Mouse (Mus musculus): Measurements from ENCODE around the gene Emg1. TPM values are rescaled to one million over a fixed set of nuclear protein-coding genes. Genes with fewer than 3 reads are reported as not detected.

Gene Emg1
- polyA plus RNA-seq, 1 experiment from 2014 or later = 86.7 TPM

DNA sequence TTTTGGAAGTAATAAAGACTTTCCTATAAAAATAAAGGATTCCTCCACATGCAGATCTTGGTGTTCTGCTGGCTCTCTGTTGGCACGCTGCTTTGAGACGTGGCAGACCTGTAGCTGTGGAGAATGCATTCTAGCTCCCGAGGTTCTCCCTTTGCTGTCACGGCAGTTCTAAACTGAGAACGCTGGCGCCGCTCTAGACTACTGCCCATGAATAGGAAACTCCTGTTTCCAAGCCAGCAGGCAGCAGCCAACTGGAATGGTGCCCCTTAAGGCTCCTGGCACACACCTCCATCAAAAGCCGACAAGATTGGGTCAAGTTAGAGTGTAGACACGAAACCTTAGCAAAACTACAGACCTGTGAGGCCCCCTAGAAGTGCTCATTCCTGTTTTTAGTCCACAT lies 38.4 kb downstream of the Emg1 start:
- H3K27me3 ChIP-seq (replicated peaks; ENCODE audit: insufficient read depth, low read length) = no peaks in the 10 kb centered on the region
- no peaks in the 10 kb centered on the region for H3K36me3 ChIP-seq (ENCODE audit: insufficient read depth, low read length)
- H3K27ac ChIP-seq (ENCODE audit: low read length) = no peak overlapping the region
- no peak overlapping the region for H3K9ac ChIP-seq (replicated peaks; ENCODE audit: low read depth)
- TF ChIP-seq CTCF (IDR thresholded peaks at IDR 0.05) = no peak
- TF ChIP-seq EP300 (IDR thresholded peaks at IDR 0.05) = no peak
- no peak overlapping the region for H3K4me2 ChIP-seq (replicated peaks; ENCODE audit: low read depth, low read length)
- ATAC-seq = no peak
- no peaks in the 10 kb centered on the region for H3K9me3 ChIP-seq (ENCODE audit: low read length)
- H3K4me3 ChIP-seq (ENCODE audit: low read depth, low read length) = no peak overlapping the region
- H3K4me1 ChIP-seq (ENCODE audit: insufficient read depth, low read depth, low read length) = no peaks in the 10 kb centered on the region
- 88% methylated on average over 9 of the region's 9 CpGs for WGBS
- DNase-seq (ENCODE audit: low spot score) = no peak

DNA sequence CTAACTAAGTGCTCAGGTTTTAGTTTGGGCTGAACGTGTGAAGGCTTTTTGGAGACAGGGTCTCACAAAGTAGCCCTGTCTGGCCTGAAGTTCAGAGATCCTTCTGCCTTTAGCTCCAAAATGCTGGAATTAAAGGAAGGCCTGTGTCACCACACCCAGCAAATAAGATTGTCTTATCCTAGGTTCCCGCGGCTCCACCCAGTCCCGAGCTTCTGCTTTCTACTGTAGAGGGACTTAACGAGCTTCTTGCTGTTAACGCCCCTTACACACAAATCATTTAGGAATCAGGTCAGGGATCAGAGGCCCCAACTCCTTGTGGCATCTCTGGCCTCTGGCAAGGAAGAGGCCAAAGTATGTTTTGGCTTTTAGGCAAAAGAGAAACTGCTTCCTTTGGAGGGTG lies 39.9 kb downstream of the Emg1 start:
- Histone ChIP-seq H3K4me2 (replicated peaks; ENCODE audit: low read depth, low read length) (no peak overlapping the region), H3K4me3 (ENCODE audit: low read depth, low read length) (no peak overlapping the region), H3K27ac (ENCODE audit: low read length) (no peak overlapping the region), H3K27me3 (replicated peaks; ENCODE audit: insufficient read depth, low read length) (no peaks in the 10 kb centered on the region), H3K9me3 (ENCODE audit: low read length) (no peaks in the 10 kb centered on the region), H3K4me1 (ENCODE audit: insufficient read depth, low read depth, low read length) (no peaks in the 10 kb centered on the region), H3K9ac (replicated peaks; ENCODE audit: low read depth) (no peak overlapping the region), H3K36me3 (ENCODE audit: insufficient read depth, low read length) (no peaks in the 10 kb centered on the region)
- DNase-seq (ENCODE audit: low spot score) = no peak
- whole genome bisulfite sequencing = 53% methylated on average over 6 of the region's 6 CpGs
- no peak for ATAC-seq
- TF ChIP-seq CTCF (IDR thresholded peaks at IDR 0.05) = no peak
- TF ChIP-seq EP300 (IDR thresholded peaks at IDR 0.05) = no peak

GRCm38 (mm10) chr6:124670281-124670900 lies 41.6 kb downstream of the Emg1 start:
- Histone ChIP-seq H3K27ac (ENCODE audit: low read length) (no peak overlapping the region), H3K9ac (replicated peaks; ENCODE audit: low read depth) (no peak overlapping the region), H3K4me1 (ENCODE audit: insufficient read depth, low read depth, low read length) (no peaks in the 10 kb centered on the region), H3K4me3 (ENCODE audit: low read depth, low read length) (no peak overlapping the region), H3K36me3 (ENCODE audit: insufficient read depth, low read length) (no peaks in the 10 kb centered on the region), H3K4me2 (replicated peaks; ENCODE audit: low read depth, low read length) (no peak overlapping the region), H3K27me3 (replicated peaks; ENCODE audit: insufficient read depth, low read length) (no peaks in the 10 kb centered on the region), H3K9me3 (ENCODE audit: low read length) (no peaks in the 10 kb centered on the region)
- DNase-seq (ENCODE audit: low spot score) (no peak), ATAC-seq (no peak)
- TF ChIP-seq EP300 (IDR thresholded peaks at IDR 0.05) = no peak
- no peak for TF ChIP-seq CTCF (IDR thresholded peaks at IDR 0.05)
- WGBS = 86% methylated on average over 7 of the region's 7 CpGs

GRCm38 (mm10) chr6:124669234-124669859 lies 42.6 kb downstream of the Emg1 start:
- Histone ChIP-seq H3K9ac (replicated peaks; ENCODE audit: low read depth) (no peak overlapping the region), H3K4me2 (replicated peaks; ENCODE audit: low read depth, low read length) (no peak overlapping the region), H3K4me1 (ENCODE audit: insufficient read depth, low read depth, low read length) (no peaks in the 10 kb centered on the region), H3K9me3 (ENCODE audit: low read length) (no peaks in the 10 kb centered on the region), H3K27ac (ENCODE audit: low read length) (no peak overlapping the region), H3K36me3 (ENCODE audit: insufficient read depth, low read length) (no peaks in the 10 kb centered on the region), H3K27me3 (replicated peaks; ENCODE audit: insufficient read depth, low read length) (no peaks in the 10 kb centered on the region), H3K4me3 (ENCODE audit: low read depth, low read length) (no peak overlapping the region)
- ATAC-seq = no peak
- WGBS = 88% methylated on average over 11 of the region's 11 CpGs
- TF ChIP-seq CTCF (IDR thresholded peaks at IDR 0.05) = no peak
- TF ChIP-seq EP300 (IDR thresholded peaks at IDR 0.05) = no peak
- DNase-seq (ENCODE audit: low spot score) = no peak

DNA sequence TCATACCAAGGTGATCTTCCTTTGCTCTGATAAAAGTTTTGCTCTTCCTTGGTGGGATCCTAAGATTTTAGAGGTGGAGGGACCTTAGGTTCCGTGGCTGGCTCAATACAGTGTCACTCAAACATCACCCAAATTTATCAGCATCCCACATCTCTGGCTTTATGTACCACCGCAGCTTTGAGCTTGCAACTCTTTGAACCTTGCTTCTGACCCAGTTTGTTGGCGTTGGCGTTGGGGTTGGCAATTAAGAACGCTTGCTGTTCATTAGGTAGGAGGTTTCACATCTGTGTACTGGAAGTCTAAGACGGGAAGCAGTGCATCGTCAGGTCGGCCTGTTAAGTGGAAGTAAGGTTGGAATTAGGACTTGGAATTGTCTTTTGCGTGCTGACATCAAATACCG lies 47.0 kb downstream of the Emg1 start:
- DNase-seq (ENCODE audit: low spot score) = no peak

GRCm38 (mm10) chr6:124664256-124664655 lies 47.7 kb downstream of the Emg1 start:
- peaks cover 3% of the 10 kb centered on the region; the same call in 1 of the 2 replicates for H3K4me1 ChIP-seq (ENCODE audit: insufficient read depth, low read depth, low read length)
- TF ChIP-seq EP300 (IDR thresholded peaks at IDR 0.05) (no peak), CTCF (IDR thresholded peaks at IDR 0.05) (no peak)
- DNase-seq (ENCODE audit: low spot score) = peak; percentile 14
- H3K4me2 ChIP-seq (replicated peaks; ENCODE audit: low read depth, low read length) = peak overlapping the region; percentile 32
- 73% methylated on average over 7 of the region's 7 CpGs for WGBS
- no peaks in the 10 kb centered on the region for H3K36me3 ChIP-seq (ENCODE audit: insufficient read depth, low read length)
- ATAC-seq = no peak
- H3K27ac ChIP-seq (ENCODE audit: low read length) = no peak overlapping the region
- no peak overlapping the region for H3K9ac ChIP-seq (replicated peaks; ENCODE audit: low read depth)
- H3K4me3 ChIP-seq (ENCODE audit: low read depth, low read length) = no peak overlapping the region
- no peaks in the 10 kb centered on the region for H3K9me3 ChIP-seq (ENCODE audit: low read length)
- H3K27me3 ChIP-seq (replicated peaks; ENCODE audit: insufficient read depth, low read length) = no peaks in the 10 kb centered on the region

More for the DNA sequence above, 47.0 kb downstream of the Emg1 start:
- H3K9ac ChIP-seq (replicated peaks; ENCODE audit: low read depth) = no peak overlapping the region
- H3K36me3 ChIP-seq (ENCODE audit: insufficient read depth, low read length) = no peaks in the 10 kb centered on the region
- no peak overlapping the region for H3K27ac ChIP-seq (ENCODE audit: low read length)
- ATAC-seq = no peak
- H3K4me3 ChIP-seq (ENCODE audit: low read depth, low read length) = no peak overlapping the region
- H3K27me3 ChIP-seq (replicated peaks; ENCODE audit: insufficient read depth, low read length) = no peaks in the 10 kb centered on the region
- peaks cover 3% of the 10 kb centered on the region; the same call in 1 of the 2 replicates for H3K4me1 ChIP-seq (ENCODE audit: insufficient read depth, low read depth, low read length)
- no peak for TF ChIP-seq EP300 (IDR thresholded peaks at IDR 0.05)
- no peak for TF ChIP-seq CTCF (IDR thresholded peaks at IDR 0.05)
- 91% methylated on average over 10 of the region's 10 CpGs for WGBS
- no peaks in the 10 kb centered on the region for H3K9me3 ChIP-seq (ENCODE audit: low read length)
- H3K4me2 ChIP-seq (replicated peaks; ENCODE audit: low read depth, low read length) = no peak overlapping the region

Measured in lung, postnatal 0 days (tissue).